11 mouse cellular contexts compared by ENCODE assay signal in genomic region chr5:137026092-137026491, GRCm38 (mm10). TPM values are rescaled to one million over a fixed set of nuclear protein-coding genes. Genes with fewer than 3 reads are reported as not detected.
DNase-seq lines count a peak whose midpoint lies in the region; ATAC-seq and TF ChIP-seq lines count a peak whose summit lies in the region.
"Had no signal": no experiment of that assay in that cellular context is flagged by ENCODE, and none has a peak within 500 bp of the region (broad histone marks: within the 10 kb centered on the region; RNA-seq: fewer than 3 reads in every experiment).

Gene Vgf (plus strand): TSS chr5:137026392.

- H3K36me3 ChIP-seq in embryonic facial prominence, embryonic 13.5 days: no peaks in the 10 kb centered on the region
- no peaks in the 10 kb centered on the region for H3K36me3 ChIP-seq in hindbrain, embryonic 14.5 days (replicated peaks; ENCODE audit: control insufficient read depth, insufficient read depth)
- H3K36me3 ChIP-seq in midbrain, embryonic 13.5 days: no peaks in the 10 kb centered on the region
- H3K36me3 ChIP-seq: limb, embryonic 15.5 days had no signal

- no peak within 1 kb of the TSS for H3K27ac ChIP-seq in layer of hippocampus, adult 2 months
- H3K27ac ChIP-seq in embryonic facial prominence, embryonic 13.5 days: no peak within 1 kb of the TSS
- no peak within 1 kb of the TSS for H3K27ac ChIP-seq in hindbrain, embryonic 14.5 days
- no peak within 1 kb of the TSS for H3K27ac ChIP-seq in midbrain, embryonic 13.5 days
- H3K27ac ChIP-seq: limb, embryonic 15.5 days had no signal

- H3K4me3 ChIP-seq in layer of hippocampus, adult 2 months: peak within 1 kb of the TSS; percentile 12; the same call in 1 of the 2 replicates
- no peak within 1 kb of the TSS for H3K4me3 ChIP-seq in embryonic facial prominence, embryonic 13.5 days
- peak within 1 kb of the TSS; percentile 23 for H3K4me3 ChIP-seq in hindbrain, embryonic 14.5 days (replicated peaks; ENCODE audit: low read length)
- peak within 1 kb of the TSS; percentile 10; the same call in 1 of the 2 replicates for H3K4me3 ChIP-seq in midbrain, embryonic 13.5 days (replicated peaks)
- H3K4me3 ChIP-seq: limb, embryonic 15.5 days had no signal

- H3K9me3 ChIP-seq in embryonic facial prominence, embryonic 13.5 days: no peaks in the 10 kb centered on the region
- no peaks in the 10 kb centered on the region for H3K9me3 ChIP-seq in hindbrain, embryonic 14.5 days (ENCODE audit: control insufficient read depth, low read length)
- H3K9me3 ChIP-seq in midbrain, embryonic 13.5 days: no peaks in the 10 kb centered on the region
- H3K9me3 ChIP-seq: limb, embryonic 15.5 days had no signal

- WGBS in embryonic facial prominence, embryonic 13.5 days: 27% methylated on average over 4 of the region's 4 CpGs
- 34% methylated on average over 4 of the region's 4 CpGs for WGBS in hindbrain, embryonic 14.5 days
- WGBS in midbrain, embryonic 13.5 days: 45% methylated on average over 4 of the region's 4 CpGs

- no peak within 1 kb of the TSS for H3K9ac ChIP-seq in embryonic facial prominence, embryonic 13.5 days
- H3K9ac ChIP-seq in hindbrain, embryonic 14.5 days: no peak within 1 kb of the TSS
- no peak within 1 kb of the TSS for H3K9ac ChIP-seq in midbrain, embryonic 13.5 days (replicated peaks)
- H3K9ac ChIP-seq: limb, embryonic 15.5 days had no signal

- H3K4me2 ChIP-seq in embryonic facial prominence, embryonic 13.5 days: 0 out of 2 replicates have a peak within 1 kb of the TSS, but pooled peaks have one; percentile 20
- H3K4me2 ChIP-seq in hindbrain, embryonic 14.5 days (replicated peaks): peak within 1 kb of the TSS; percentile 46
- H3K4me2 ChIP-seq in midbrain, embryonic 13.5 days (replicated peaks): peak within 1 kb of the TSS; percentile 47
- H3K4me2 ChIP-seq: heart, embryonic 11.5 days; limb, embryonic 15.5 days had no signal

- DNase-seq in layer of hippocampus, adult 2 months (ENCODE audit: low spot score in 2 of 2): no peak
- no peak for DNase-seq in layer of hippocampus, adult 9-11 months
- no peak for DNase-seq in hindbrain, embryonic 14.5 days (ENCODE audit: low spot score)
- DNase-seq in cerebellum, postnatal 36 days: no peak
- no peak for DNase-seq in spleen, adult 12 weeks (ENCODE audit: low spot score)

- TF ChIP-seq CTCF in layer of hippocampus, adult 2 months (conservative IDR thresholded peaks at IDR 0.05): no peak

- H3K27me3 ChIP-seq in embryonic facial prominence, embryonic 13.5 days: peaks cover 73% of the 10 kb centered on the region
- H3K27me3 ChIP-seq in hindbrain, embryonic 14.5 days (ENCODE audit: control insufficient read depth, insufficient read depth, low read length): peaks cover 67% of the 10 kb centered on the region
- H3K27me3 ChIP-seq in midbrain, embryonic 13.5 days: peaks cover 74% of the 10 kb centered on the region

- no peak for ATAC-seq in embryonic facial prominence, embryonic 13.5 days (ENCODE audit: insufficient number of reproducible peaks, insufficient read depth, low FRiP score, low TSS enrichment, low read depth)
- ATAC-seq in hindbrain, embryonic 14.5 days (ENCODE audit: low FRiP score): no peak
- no peak for ATAC-seq in midbrain, embryonic 13.5 days
- no peak for ATAC-seq in monocyte, adult 5-6 weeks (replicated peaks; ENCODE audit: insufficient number of reproducible peaks, low FRiP score, low TSS enrichment, poor library complexity, severe bottlenecking)

- H3K4me1 ChIP-seq in embryonic facial prominence, embryonic 13.5 days: peaks cover 27% of the 10 kb centered on the region
- peaks cover 14% of the 10 kb centered on the region for H3K4me1 ChIP-seq in hindbrain, embryonic 14.5 days (replicated peaks; ENCODE audit: control insufficient read depth, insufficient read depth, low read length)
- H3K4me1 ChIP-seq in midbrain, embryonic 13.5 days (replicated peaks): peaks cover 31% of the 10 kb centered on the region

RNA-seq across cellular contexts. Expression of gene Vgf, which starts in this region (rescaled TPM):
- 100 to 1,000 TPM; 180 to 212 TPM for total RNA-seq in layer of hippocampus, adult 2 months (2021)
- polyA plus RNA-seq in embryonic facial prominence, embryonic 13.5 days (2015; fragmentation: Nextera tagmentation; extraction: Ambion mirVana): 0.12 and 0.13 TPM in 2 replicates
- polyA plus RNA-seq in hindbrain, embryonic 14.5 days (2014; fragmentation: Nextera tagmentation; extraction: Ambion mirVana): 7.0 and 9.7 TPM in 2 replicates
- 2.4 TPM in 2 replicates for polyA plus RNA-seq in midbrain, embryonic 13.5 days (2015; fragmentation: Nextera tagmentation; extraction: Ambion mirVana)
- total RNA-seq in monocyte, adult 5-6 weeks (2017): not detected in 3 replicates
- total RNA-seq: neutrophil, adult 5-6 weeks had no signal

Comparison
In these comparisons a context has a peak if more than half of its experiments do, and no peak if none do; other contexts are left out.
1. RNA of gene Vgf (total RNA-seq): 180 to 212 TPM in layer of hippocampus, adult 2 months; not detected in monocyte, adult 5-6 weeks; every median in the first group is over 100 times any median in the second.
2. Peak in every context shown above with its lines, with median percentiles within 50 percentile points of each other: H3K4me2 ChIP-seq.